Mouse (Mus musculus) ES-E14 (cell line): ENCODE results near the gene Zfp36l1. TPM values are rescaled to one million over a fixed set of nuclear protein-coding genes. Genes with fewer than 3 reads are reported as not detected.

Source experiments
- DNase-seq: peaks from one replicate; pipeline ENCODE4 v3.0.0-alpha.2; 2013; ENCODE audit warnings: low read depth, low spot score
- H3K27ac ChIP-seq: 2 replicates; pipeline ENCODE4 v1.5.1; 2012; ENCODE audit warnings: low read depth, mild to moderate bottlenecking, low read length, moderate library complexity, mixed read lengths; ENCODE audit not compliant: poor library complexity, insufficient read depth, severe bottlenecking
- H3K36me3 ChIP-seq: 2 replicates; pipeline ENCODE4 v1.6.1; 2012; ENCODE audit warnings: mild to moderate bottlenecking, low read length, moderate library complexity, mixed read lengths; ENCODE audit not compliant: control insufficient read depth, poor library complexity, insufficient read depth, severe bottlenecking
- H3K4me1 ChIP-seq, 2 experiments: fragments of 150-350 bp in 1 of 2; sonication (generic) in 1 of 2; 2 replicates each; pipeline ENCODE4 v1.6.1; 2012; ENCODE audit warnings: low read length in 2 of 2, mild to moderate bottlenecking in 1 of 2, mixed read lengths in 1 of 2; ENCODE audit not compliant: control insufficient read depth in 2 of 2, insufficient read depth in 2 of 2, poor library complexity in 1 of 2
- H3K4me3 ChIP-seq, 2 experiments: fragments of 150-350 bp in 1 of 2; sonication (generic) in 1 of 2; 2 replicates each; pipeline ENCODE4 v1.5.1; 2012; ENCODE audit warnings: low read length in 2 of 2, low read depth in 1 of 2, mild to moderate bottlenecking in 1 of 2, mixed read lengths in 1 of 2; ENCODE audit not compliant: insufficient read depth in 1 of 2, poor library complexity in 1 of 2, severe bottlenecking in 1 of 2
- H3K9ac ChIP-seq: 2 replicates; pipeline ENCODE4 v1.6.1; 2012; ENCODE audit warnings: low read depth, mild to moderate bottlenecking, low read length, mixed read lengths; ENCODE audit not compliant: poor library complexity, insufficient read depth, severe bottlenecking
- H3K9me3 ChIP-seq: fragments of 150-350 bp; sonication (generic); 2 replicates; pipeline ENCODE4 v1.6.1; 2012; ENCODE audit warnings: low read depth, mild to moderate bottlenecking, low read length; ENCODE audit not compliant: control insufficient read depth, insufficient read depth
- CHD2 ChIP-seq: IDR thresholded peaks from 2 replicates; pipeline ENCODE4 v1.6.1; 2014; ENCODE audit warnings: mild to moderate bottlenecking, low read depth, low read length, inconsistent platforms
- HCFC1 ChIP-seq: IDR thresholded peaks from 2 replicates; pipeline ENCODE4 v1.6.1; 2012; ENCODE audit warnings: low read length, inconsistent platforms, borderline replicate concordance; ENCODE audit not compliant: insufficient read depth
- MAFK ChIP-seq: IDR thresholded peaks from 2 replicates; pipeline ENCODE4 v1.6.1; 2014; ENCODE audit warnings: mild to moderate bottlenecking, low read depth, low read length, inconsistent platforms; ENCODE audit not compliant: insufficient read depth
- ZC3H11A ChIP-seq: IDR thresholded peaks from 2 replicates; pipeline ENCODE4 v1.6.1; 2012; ENCODE audit warnings: low read depth, mild to moderate bottlenecking, inconsistent platforms, low read length, borderline replicate concordance
- ZNF384 ChIP-seq: IDR thresholded peaks from 2 replicates; pipeline ENCODE4 v1.6.1; 2012; ENCODE audit warnings: low read depth, low read length, inconsistent platforms
- in situ Hi-C, 2 experiments: fragments of 600-800 bp; cut with MboI; formaldehyde crosslinking; loops; one replicate each; pipeline ENCODE4 v1.15.1; 2025; ENCODE audit warnings: low sequenced_read_pairs in 2 of 2, inconsistent platforms in 1 of 2; ENCODE audit not compliant: unreplicated experiment in 2 of 2
- total RNA-seq: library from RNA; depleted of rRNA; stranded (reverse); fragments of 300-350 nt; gene quantifications from 2 replicates; pipeline ENCODE4 v1.2.3, GENCODE M21; 2012

Gene Zfp36l1
- total RNA-seq, 1 experiment, result 19.8 TPM

DNA sequence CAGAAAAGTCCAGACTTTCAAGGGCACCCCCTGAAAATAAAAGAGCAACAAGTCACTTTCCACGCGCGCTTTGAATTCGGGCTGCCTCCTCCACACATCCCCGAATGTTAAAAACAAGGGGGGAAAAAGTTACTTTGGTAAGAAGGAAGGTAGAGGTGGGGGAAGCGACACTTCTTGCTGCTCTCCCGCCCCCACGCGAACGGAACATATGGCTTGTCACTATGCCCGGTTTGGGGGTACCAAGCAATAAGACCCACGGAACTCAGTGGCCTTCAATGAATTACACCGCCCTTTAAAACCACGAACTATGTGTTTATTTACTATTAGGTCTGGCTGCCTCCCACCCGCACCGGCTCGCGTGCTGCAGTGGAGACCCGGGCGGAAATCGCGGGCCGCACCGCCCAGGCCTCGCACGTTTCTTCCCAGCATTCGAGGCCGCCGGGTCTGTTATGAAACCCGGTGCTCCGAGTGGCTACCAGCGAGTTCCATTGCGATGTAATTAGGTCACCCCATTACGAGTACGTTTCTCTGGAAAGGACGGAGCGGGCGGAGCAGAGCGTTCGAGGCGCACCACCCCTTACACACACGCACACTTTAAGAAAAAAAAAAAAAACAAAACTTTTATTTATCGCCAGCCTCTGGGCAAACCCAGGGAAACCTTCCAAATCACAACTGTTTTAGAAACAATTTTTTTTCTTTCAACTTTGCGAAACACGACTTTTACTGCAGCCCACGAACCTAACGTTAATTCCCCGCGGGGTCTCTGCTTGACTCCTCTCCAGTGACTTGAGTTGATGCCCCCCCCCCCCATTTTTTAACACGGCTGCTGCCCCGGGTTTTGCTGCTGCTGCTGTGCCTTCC lies 1.4 kb upstream of the Zfp36l1 start:
- Histone ChIP-seq H3K4me1 (peaks cover 2 to 16% of the 10 kb centered on the region in 2 experiments; a peak in 3 of 4 replicates), H3K4me3 (peak overlapping the region; percentile 90 to 92), H3K9ac (peak overlapping the region; percentile 90; the same call in 1 of the 2 replicates), H3K27ac (0 out of 2 replicates have a peak overlapping the region, but pooled peaks have one; percentile 87), H3K9me3 (no peaks in the 10 kb centered on the region), H3K36me3 (peaks cover 11% of the 10 kb centered on the region)
- 0 out of 2 replicates have a peak, but pooled peaks have one; percentile 39 for TF ChIP-seq ZNF384
- no peak for TF ChIP-seq CHD2
- DNase-seq, result no peak
- in situ Hi-C loops, result no loop called here

DNA sequence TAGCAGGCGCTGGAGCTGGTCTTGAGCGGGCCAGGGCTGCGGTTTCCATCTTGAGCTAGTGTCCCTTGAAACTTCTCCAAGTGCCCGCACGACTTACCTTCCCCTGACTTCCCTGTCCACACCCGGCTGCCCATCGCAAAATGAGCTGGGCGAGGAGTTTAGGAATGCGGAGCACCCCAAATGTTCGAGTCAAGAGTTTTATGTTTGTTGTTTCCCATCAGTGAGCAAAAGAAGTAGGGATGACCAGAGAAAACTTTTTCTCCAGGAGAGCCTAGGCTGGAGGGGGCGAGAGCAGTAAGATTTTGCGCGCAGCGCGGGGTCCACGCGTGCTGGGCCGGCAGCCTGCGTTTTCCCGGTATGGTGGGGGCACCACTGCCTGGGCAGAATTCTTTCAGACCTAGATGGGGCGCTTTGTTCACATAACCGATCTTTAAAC lies 791 bp upstream of the Zfp36l1 start:
- Histone ChIP-seq H3K27ac (peak overlapping the region; percentile 14; the same call in 1 of the 2 replicates), H3K9ac (peak overlapping the region; percentile 90), H3K4me1 (peaks cover 2 to 16% of the 10 kb centered on the region in 2 experiments; a peak in 3 of 4 replicates), H3K36me3 (peaks cover 11% of the 10 kb centered on the region), H3K9me3 (no peaks in the 10 kb centered on the region), H3K4me3 (peak overlapping the region; percentile 90 to 92)
- no peak for DNase-seq
- TF ChIP-seq CHD2 (no peak), MAFK (no peak)
- in situ Hi-C loops, result no loop called here

- DNase-seq, result no peak
- H3K27ac ChIP-seq, result peak overlapping the region; percentile 76
- peak overlapping the region; percentile 90 to 92 for H3K4me3 ChIP-seq
- peaks cover 0 to 11% of the 10 kb centered on the region in 2 experiments; a peak in 2 of 4 replicates for H3K4me1 ChIP-seq
- in situ Hi-C loops, result no loop called here
- H3K36me3 ChIP-seq, result peaks cover 13% of the 10 kb centered on the region
- no peaks in the 10 kb centered on the region for H3K9me3 ChIP-seq
- H3K9ac ChIP-seq, result peak overlapping the region; percentile 86
- TF ChIP-seq CHD2 (no peak), ZNF384 (no peak), HCFC1 (no peak), MAFK (no peak), ZC3H11A (no peak)
Measured at GRCm38 (mm10) chr12:80112071-80112660, 647 bp downstream of the Zfp36l1 start.

DNA sequence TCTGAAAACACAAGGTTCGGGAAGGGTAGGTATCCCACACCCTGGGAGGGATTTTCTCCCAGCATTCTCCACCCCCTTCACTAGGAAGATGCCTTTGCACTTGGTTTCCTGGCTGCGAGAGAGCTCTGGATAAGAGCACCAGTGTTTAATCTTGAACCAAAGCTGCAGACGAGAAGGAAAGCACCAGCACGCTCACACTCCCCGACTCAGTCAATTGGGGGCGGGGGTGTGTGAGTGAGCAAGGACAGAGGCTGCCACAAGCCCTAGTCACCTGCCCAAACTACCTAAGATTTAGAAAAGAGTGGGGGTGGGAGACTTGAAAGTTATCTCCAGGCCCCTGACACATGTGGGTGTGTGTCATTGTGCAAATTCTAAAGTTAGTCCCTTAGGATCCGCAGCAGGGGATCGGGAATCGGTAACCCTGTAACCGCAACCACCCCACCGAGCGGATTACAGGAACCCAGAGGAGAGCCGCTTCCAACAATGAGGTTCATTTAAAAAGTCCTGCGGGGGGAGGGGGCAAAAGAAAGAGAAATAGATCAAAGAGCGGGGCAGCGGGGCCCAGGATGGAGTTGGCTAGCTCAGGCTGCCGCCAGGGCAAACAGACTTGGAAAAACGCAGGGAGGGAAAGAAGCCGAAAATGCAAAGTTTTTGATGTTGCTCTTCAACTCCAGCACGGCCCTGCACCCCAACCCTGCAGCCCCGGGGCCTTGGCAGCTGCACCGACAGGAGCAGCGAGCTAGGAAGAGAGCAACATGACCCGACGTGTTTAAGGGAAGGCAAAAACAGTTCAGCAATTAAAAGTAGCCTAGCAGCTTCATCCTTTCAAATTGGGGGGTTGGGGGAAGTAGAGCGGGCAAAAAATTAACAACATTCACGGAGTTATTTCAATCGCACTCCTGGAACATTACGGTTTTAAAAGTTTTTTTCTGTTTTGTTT lies 1.4 kb downstream of the Zfp36l1 start:
- H3K36me3 ChIP-seq, result peaks cover 15% of the 10 kb centered on the region
- H3K27ac ChIP-seq, result peak overlapping the region; percentile 61
- peak overlapping the region; percentile 90 to 92 for H3K4me3 ChIP-seq
- H3K4me1 ChIP-seq, result peaks cover 0 to 13% of the 10 kb centered on the region in 2 experiments; a peak in 2 of 4 replicates
- in situ Hi-C loops, result no loop called here
- no peaks in the 10 kb centered on the region for H3K9me3 ChIP-seq
- no peak for DNase-seq
- TF ChIP-seq ZNF384 (no peak), CHD2 (no peak), ZC3H11A (no peak), HCFC1 (no peak), MAFK (no peak)
- peak overlapping the region; percentile 86 for H3K9ac ChIP-seq
